Mouse (Mus musculus): ENCODE measurements around the gene Ptgis. TPM values are rescaled to one million over a fixed set of nuclear protein-coding genes. Genes with fewer than 3 reads are reported as not detected.

The Ptgis gene
- polyA plus RNA-seq, 1 experiment: 116 TPM

DNA sequence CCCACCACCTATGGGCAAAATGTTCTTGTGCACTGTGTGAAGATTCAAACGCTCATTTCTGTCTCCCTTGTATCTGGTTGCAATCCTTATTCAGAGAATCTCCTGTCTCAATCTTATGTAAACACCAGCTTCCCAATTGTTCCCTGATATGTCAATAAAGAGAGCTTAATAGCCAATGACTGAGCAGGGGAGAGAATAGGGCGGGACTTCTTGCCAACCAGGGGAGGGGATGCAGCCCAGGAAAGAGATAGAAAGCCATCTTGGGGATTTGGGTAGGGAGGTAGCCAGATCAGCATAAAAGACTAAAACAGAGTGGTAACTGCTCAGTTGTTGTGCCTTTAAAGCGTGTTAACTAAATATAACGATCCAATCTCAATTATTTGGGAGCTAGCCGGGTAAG, 19.7 kb downstream of the Ptgis start:
- Histone ChIP-seq H3K27me3 (ENCODE audit: control insufficient read depth, insufficient read depth, insufficient read length) (no peaks in the 10 kb centered on the region), H3K36me3 (ENCODE audit: control insufficient read depth, insufficient read depth) (peaks cover 8% of the 10 kb centered on the region), H3K4me3 (no peak overlapping the region), H3K4me2 (ENCODE audit: low read depth) (no peak overlapping the region), H3K79me2 (ENCODE audit: control insufficient read depth, insufficient read depth) (no peaks in the 10 kb centered on the region), H3ac (ENCODE audit: control insufficient read depth, insufficient read length) (no peak overlapping the region)
- no peak for TF ChIP-seq MYOG (IDR thresholded peaks at IDR 0.05; ENCODE audit: control insufficient read depth in 1 of 3, insufficient read depth in 1 of 3, insufficient read length in 2 of 3, low read depth in 2 of 3)
- no peak for TF ChIP-seq REST (IDR thresholded peaks at IDR 0.05; ENCODE audit: insufficient read depth, insufficient read length)
- TF ChIP-seq POLR2AphosphoS2 (IDR thresholded peaks at IDR 0.05; ENCODE audit: insufficient read length, low read depth): no peak
- no peak for TF ChIP-seq CEBPB (IDR thresholded peaks at IDR 0.05; ENCODE audit: insufficient read depth, poor library complexity, severe bottlenecking)
- no peak for TF ChIP-seq POLR2A (IDR thresholded peaks at IDR 0.05; ENCODE audit: insufficient read length, low read depth)
- TF ChIP-seq MAX (IDR thresholded peaks at IDR 0.05; ENCODE audit: low read depth): no peak
- no peak for TF ChIP-seq USF1 (IDR thresholded peaks at IDR 0.05; ENCODE audit: low read depth)
- no peak for TF ChIP-seq MYOD1 (IDR thresholded peaks at IDR 0.05; ENCODE audit: control insufficient read depth in 1 of 3, insufficient read length in 2 of 3, low read depth in 2 of 3)
- TF ChIP-seq TCF12 (IDR thresholded peaks at IDR 0.05; ENCODE audit: insufficient read depth, poor library complexity, severe bottlenecking): no peak
- no peak for TF ChIP-seq TCF3 (IDR thresholded peaks at IDR 0.05; ENCODE audit: insufficient read length, low read depth)
- TF ChIP-seq SRF (IDR thresholded peaks at IDR 0.05; ENCODE audit: control insufficient read depth, insufficient read length, low read depth): no peak
- no peak for TF ChIP-seq E2F4 (IDR thresholded peaks at IDR 0.05; ENCODE audit: insufficient read depth)

DNA sequence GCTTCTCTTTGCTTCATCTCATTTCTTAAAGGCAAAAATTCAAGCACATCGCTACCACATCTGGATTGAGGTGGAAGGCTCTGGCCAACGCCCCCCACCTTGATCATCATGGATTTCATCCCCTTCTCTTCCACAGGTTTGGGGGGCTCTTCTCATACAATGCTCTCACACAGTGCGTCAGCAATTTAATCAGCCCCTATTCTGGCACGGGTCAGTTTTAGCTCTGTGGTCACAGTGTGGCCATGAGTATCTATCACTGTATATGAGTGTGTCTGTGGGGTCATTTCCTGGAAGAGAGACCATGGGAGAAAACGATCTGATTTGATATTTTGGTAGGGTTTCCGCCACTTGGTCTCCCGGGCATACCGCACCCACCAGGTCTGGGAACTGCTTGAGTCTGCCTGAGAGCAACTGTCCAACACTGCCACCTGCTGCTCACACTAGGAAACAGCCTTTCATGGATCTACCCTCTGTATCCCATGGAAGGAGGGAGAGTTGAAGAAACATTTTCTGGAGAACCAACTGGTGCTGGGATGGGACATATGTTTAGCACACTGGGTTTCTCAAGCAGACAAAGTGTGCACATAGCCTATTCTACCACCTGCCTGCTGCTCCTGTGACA, 21.1 kb downstream of the Ptgis start:
- Histone ChIP-seq H3ac (ENCODE audit: control insufficient read depth, insufficient read length) (no peak overlapping the region), H3K79me2 (ENCODE audit: control insufficient read depth, insufficient read depth) (no peaks in the 10 kb centered on the region), H3K27me3 (ENCODE audit: control insufficient read depth, insufficient read depth, insufficient read length) (no peaks in the 10 kb centered on the region), H3K36me3 (ENCODE audit: control insufficient read depth, insufficient read depth) (peaks cover 8% of the 10 kb centered on the region), H3K4me2 (ENCODE audit: low read depth) (no peak overlapping the region), H3K4me3 (no peak overlapping the region)
- TF ChIP-seq REST (IDR thresholded peaks at IDR 0.05; ENCODE audit: insufficient read depth, insufficient read length) (no peak), MAX (IDR thresholded peaks at IDR 0.05; ENCODE audit: low read depth) (no peak), E2F4 (IDR thresholded peaks at IDR 0.05; ENCODE audit: insufficient read depth) (no peak), POLR2A (IDR thresholded peaks at IDR 0.05; ENCODE audit: insufficient read length, low read depth) (no peak), MYOD1 (IDR thresholded peaks at IDR 0.05; ENCODE audit: control insufficient read depth in 1 of 3, insufficient read length in 2 of 3, low read depth in 2 of 3) (no peak), POLR2AphosphoS2 (IDR thresholded peaks at IDR 0.05; ENCODE audit: insufficient read length, low read depth) (no peak), SRF (IDR thresholded peaks at IDR 0.05; ENCODE audit: control insufficient read depth, insufficient read length, low read depth) (no peak), TCF3 (IDR thresholded peaks at IDR 0.05; ENCODE audit: insufficient read length, low read depth) (no peak), CEBPB (IDR thresholded peaks at IDR 0.05; ENCODE audit: insufficient read depth, poor library complexity, severe bottlenecking) (no peak), MYOG (IDR thresholded peaks at IDR 0.05; ENCODE audit: control insufficient read depth in 1 of 3, insufficient read depth in 1 of 3, insufficient read length in 2 of 3, low read depth in 2 of 3) (no peak), USF1 (IDR thresholded peaks at IDR 0.05; ENCODE audit: low read depth) (no peak), TCF12 (IDR thresholded peaks at IDR 0.05; ENCODE audit: insufficient read depth, poor library complexity, severe bottlenecking) (no peak)

DNA sequence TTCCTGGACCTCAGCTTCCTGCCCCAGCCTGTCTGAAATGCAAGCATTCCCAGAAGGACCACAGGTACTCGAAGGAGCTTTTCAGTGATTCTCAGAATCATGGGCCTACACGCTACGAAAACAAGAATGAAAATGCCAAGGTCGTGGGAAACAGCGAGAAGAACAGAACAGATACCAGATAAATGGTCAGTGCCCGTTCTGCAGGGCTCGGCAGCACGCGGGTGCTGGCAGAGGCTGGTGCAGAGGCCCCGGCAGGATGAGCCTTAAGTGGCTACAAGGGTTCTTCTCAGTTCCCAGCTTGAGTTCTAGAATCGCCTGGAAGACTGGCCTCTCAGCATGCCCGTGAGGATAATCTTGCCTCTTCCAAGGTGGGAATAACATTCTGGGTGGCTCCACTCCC, 26.7 kb downstream of the Ptgis start:
- no peaks in the 10 kb centered on the region for H3K79me2 ChIP-seq (ENCODE audit: control insufficient read depth, insufficient read depth)
- no peak overlapping the region for H3K4me3 ChIP-seq
- H3K27me3 ChIP-seq (ENCODE audit: control insufficient read depth, insufficient read depth, insufficient read length): no peaks in the 10 kb centered on the region
- no peak overlapping the region for H3K4me2 ChIP-seq (ENCODE audit: low read depth)
- no peak for TF ChIP-seq REST (IDR thresholded peaks at IDR 0.05; ENCODE audit: insufficient read depth, insufficient read length)
- TF ChIP-seq TCF12 (IDR thresholded peaks at IDR 0.05; ENCODE audit: insufficient read depth, poor library complexity, severe bottlenecking): no peak
- no peak for TF ChIP-seq USF1 (IDR thresholded peaks at IDR 0.05; ENCODE audit: low read depth)
- TF ChIP-seq POLR2A (IDR thresholded peaks at IDR 0.05; ENCODE audit: insufficient read length, low read depth): no peak
- no peak for TF ChIP-seq MYOG (IDR thresholded peaks at IDR 0.05; ENCODE audit: control insufficient read depth in 1 of 3, insufficient read depth in 1 of 3, insufficient read length in 2 of 3, low read depth in 2 of 3)
- H3ac ChIP-seq (ENCODE audit: control insufficient read depth, insufficient read length): no peak overlapping the region
- peaks cover 11% of the 10 kb centered on the region for H3K36me3 ChIP-seq (ENCODE audit: control insufficient read depth, insufficient read depth)

DNA sequence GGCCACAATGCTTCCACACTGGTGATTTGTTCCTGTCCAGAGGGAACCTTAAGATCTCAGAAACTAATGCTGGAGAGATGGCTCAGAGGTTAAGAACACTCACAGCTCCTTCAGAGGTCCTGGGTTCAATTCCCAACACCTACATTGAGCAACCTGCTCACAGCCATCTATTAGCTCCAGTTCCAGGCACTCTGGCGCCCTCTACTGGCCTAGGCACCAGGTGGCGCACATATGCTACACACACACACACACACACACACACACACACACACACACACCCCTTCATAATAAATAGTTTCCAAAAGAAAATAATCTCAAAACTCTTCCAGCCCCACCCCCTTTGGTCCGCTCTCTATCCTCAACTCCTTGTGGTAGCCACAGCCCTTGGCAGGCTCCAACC, 27.3 kb downstream of the Ptgis start:
- no peak overlapping the region for H3K4me3 ChIP-seq
- no peaks in the 10 kb centered on the region for H3K79me2 ChIP-seq (ENCODE audit: control insufficient read depth, insufficient read depth)
- H3K36me3 ChIP-seq (ENCODE audit: control insufficient read depth, insufficient read depth): peaks cover 11% of the 10 kb centered on the region
- no peaks in the 10 kb centered on the region for H3K27me3 ChIP-seq (ENCODE audit: control insufficient read depth, insufficient read depth, insufficient read length)
- H3ac ChIP-seq (ENCODE audit: control insufficient read depth, insufficient read length): no peak overlapping the region
- no peak for TF ChIP-seq E2F4 (IDR thresholded peaks at IDR 0.05; ENCODE audit: insufficient read depth)
- no peak for TF ChIP-seq MYOG (IDR thresholded peaks at IDR 0.05; ENCODE audit: control insufficient read depth in 1 of 3, insufficient read depth in 1 of 3, insufficient read length in 2 of 3, low read depth in 2 of 3)
- no peak for TF ChIP-seq MAX (IDR thresholded peaks at IDR 0.05; ENCODE audit: low read depth)
- no peak for TF ChIP-seq TCF12 (IDR thresholded peaks at IDR 0.05; ENCODE audit: insufficient read depth, poor library complexity, severe bottlenecking)
- no peak for TF ChIP-seq MYOD1 (IDR thresholded peaks at IDR 0.05; ENCODE audit: control insufficient read depth in 1 of 3, insufficient read length in 2 of 3, low read depth in 2 of 3)
- no peak for TF ChIP-seq TCF3 (IDR thresholded peaks at IDR 0.05; ENCODE audit: insufficient read length, low read depth)
- TF ChIP-seq POLR2AphosphoS2 (IDR thresholded peaks at IDR 0.05; ENCODE audit: insufficient read length, low read depth): no peak
- TF ChIP-seq REST (IDR thresholded peaks at IDR 0.05; ENCODE audit: insufficient read depth, insufficient read length): no peak
- TF ChIP-seq SRF (IDR thresholded peaks at IDR 0.05; ENCODE audit: control insufficient read depth, insufficient read length, low read depth): no peak
- TF ChIP-seq POLR2A (IDR thresholded peaks at IDR 0.05; ENCODE audit: insufficient read length, low read depth): no peak
- no peak for TF ChIP-seq CEBPB (IDR thresholded peaks at IDR 0.05; ENCODE audit: insufficient read depth, poor library complexity, severe bottlenecking)
- TF ChIP-seq USF1 (IDR thresholded peaks at IDR 0.05; ENCODE audit: low read depth): no peak
- H3K4me2 ChIP-seq (ENCODE audit: low read depth): no peak overlapping the region

All from myocyte (in vitro differentiated cells).